8 mouse cellular contexts compared by ENCODE assay signal in genomic region chr7:29319337-29320307, GRCm38 (mm10). TPM values are rescaled to one million over a fixed set of nuclear protein-coding genes. Genes with fewer than 3 reads are reported as not detected.
DNase-seq lines count a peak whose midpoint lies in the region; ATAC-seq and TF ChIP-seq lines count a peak whose summit lies in the region.

No protein-coding gene starts in this region.

- no peaks in the 10 kb centered on the region for H3K36me3 ChIP-seq in heart, adult 2 months (ENCODE audit: control insufficient read depth, insufficient read depth, low read length)
- H3K36me3 ChIP-seq in G1E (replicated peaks), result peaks cover 67% of the 10 kb centered on the region
- H3K36me3 ChIP-seq in midbrain, embryonic 11.5 days (ENCODE audit: control insufficient read depth, insufficient read depth, low read length), result peaks cover 2% of the 10 kb centered on the region; the same call in 1 of the 2 replicates

- no peak overlapping the region for H3K9ac ChIP-seq in heart, adult 2 months (ENCODE audit: low read depth, low read length)
- peak overlapping the region; percentile 69 for H3K9ac ChIP-seq in midbrain, embryonic 11.5 days (ENCODE audit: low read length)

- no peak for ATAC-seq in G1E (ENCODE audit: extremely low read depth, insufficient number of reproducible peaks, low FRiP score, poor library complexity, severe bottlenecking)
- peak; percentile 16 to 39; a peak in 3 of 4 replicates for ATAC-seq in hematopoietic stem cell, adult 5-6 weeks (replicated peaks in 1 of 2; ENCODE audit: insufficient read depth in 1 of 2, low FRiP score in 2 of 2, low TSS enrichment in 1 of 2, low read depth in 1 of 2, poor library complexity in 2 of 2, severe bottlenecking in 2 of 2)
- peak; percentile 17; the same call in 1 of the 2 replicates for ATAC-seq in midbrain, embryonic 11.5 days (ENCODE audit: low FRiP score)

- no peak overlapping the region for H3K27ac ChIP-seq in heart, adult 2 months
- peak overlapping the region; percentile 97 for H3K27ac ChIP-seq in midbrain, embryonic 11.5 days (ENCODE audit: low read depth, low read length)

- TF ChIP-seq POLR2A in heart, adult 2 months (IDR thresholded peaks at IDR 0.05; ENCODE audit: insufficient read depth, low read depth, low read length), result no peak

- H3K4me3 ChIP-seq in heart, adult 2 months, result no peak overlapping the region
- H3K4me3 ChIP-seq in G1E (ENCODE audit: low read depth, low read length), result peak overlapping the region; percentile 72
- H3K4me3 ChIP-seq in midbrain, embryonic 11.5 days (ENCODE audit: low read depth, low read length), result peak overlapping the region; percentile 14; the same call in 1 of the 2 replicates

- intact Hi-C loops in heart, adult 2 months (cut with DNase I), result no loop called here
- intact Hi-C loops in left cerebral cortex, postnatal 4 days (cut with DNase I), result no loop called here

- WGBS in heart, adult 2 months, result 35% methylated on average over 19 of the region's 19 CpGs
- 8% methylated on average over 19 of the region's 19 CpGs for WGBS in midbrain, embryonic 11.5 days

- peak overlapping the region; percentile 43 for H3K4me2 ChIP-seq in midbrain, embryonic 11.5 days

- peak; percentile 29; the same call in 1 of the 2 replicates for TF ChIP-seq CTCF in heart, adult 2 months (IDR thresholded peaks at IDR 0.05)
- TF ChIP-seq CTCF in G1E (IDR thresholded peaks at IDR 0.05; ENCODE audit: low read depth, low read length), result no peak

- no peak for TF ChIP-seq EP300 in heart, adult 2 months (IDR thresholded peaks at IDR 0.05; ENCODE audit: insufficient read depth, low read depth, low read length)

- H3K4me1 ChIP-seq in heart, adult 2 months (ENCODE audit: control insufficient read depth, insufficient read depth, low read length), result no peaks in the 10 kb centered on the region
- H3K4me1 ChIP-seq in G1E (ENCODE audit: insufficient read depth, low read depth, low read length), result peaks cover 69% of the 10 kb centered on the region
- peaks cover 59% of the 10 kb centered on the region for H3K4me1 ChIP-seq in midbrain, embryonic 11.5 days (ENCODE audit: control insufficient read depth, insufficient read depth, low read length)

- no peaks in the 10 kb centered on the region; the same call in 1 of the 2 replicates for H3K27me3 ChIP-seq in heart, adult 2 months (ENCODE audit: control insufficient read depth, insufficient read depth, low read length)
- H3K27me3 ChIP-seq in G1E (ENCODE audit: insufficient read depth, low read length), result no peaks in the 10 kb centered on the region
- no peaks in the 10 kb centered on the region for H3K27me3 ChIP-seq in midbrain, embryonic 11.5 days (ENCODE audit: control insufficient read depth, insufficient read depth, low read length)

- no peak for DNase-seq in heart, adult 2 months
- no peak for DNase-seq in heart, adult 9 months (ENCODE audit: low spot score in 2 of 2)
- DNase-seq in G1E (ENCODE audit: low spot score) (peak; percentile 39), MN1 (ENCODE audit: low spot score) (no peak)
- peak; percentile 89 for DNase-seq in midbrain, embryonic 11.5 days (ENCODE audit: low spot score, missing footprints)
- no peak for DNase-seq in left cerebral cortex, postnatal 4 days
- DNase-seq in urinary bladder, adult 18-20 months (ENCODE audit: low spot score in 2 of 2), result no peak

- H3K79me2 ChIP-seq in heart, adult 2 months (replicated peaks; ENCODE audit: control insufficient read depth, insufficient read depth, low read length), result no peaks in the 10 kb centered on the region

- no peaks in the 10 kb centered on the region for H3K9me3 ChIP-seq in G1E (replicated peaks)
- H3K9me3 ChIP-seq in midbrain, embryonic 11.5 days (ENCODE audit: control insufficient read depth, low read length), result no peaks in the 10 kb centered on the region

RNA-seq across cellular contexts. Expression of gene Dpf1, which starts 15.9 kb away (rescaled TPM):
- total RNA-seq in heart, adult 2 months (2021), result under 1 TPM in 1 of 2 experiments, not detected in 1; 0.27 TPM
- 0.21 and 0.38 TPM in 2 replicates for polyA plus RNA-seq in heart, adult 2 months (2012; rRNA removed)
- total RNA-seq in G1E (2014; fragmentation: Nextera tagmentation) (21.8 and 23.8 TPM in 2 replicates), G1E (2017) (6.8 and 9.4 TPM in 2 replicates)
- polyA plus RNA-seq in G1E (2012), result 47.4 and 50.3 TPM in 2 replicates
- total RNA-seq in hematopoietic stem cell, adult 5-6 weeks (2017), result 0.05 and 0.38 TPM in 2 replicates
- polyA plus RNA-seq in midbrain, embryonic 11.5 days (2014; fragmentation: Nextera tagmentation; extraction: Ambion mirVana), result 59.9 and 62.9 TPM in 2 replicates
- total RNA-seq in left cerebral cortex, postnatal 4 days (2021), result 100 to 1,000 TPM; 222 to 228 TPM

RNA-seq across cellular contexts. Expression of gene Ppp1r14a, which starts 30.5 kb away (rescaled TPM):
- total RNA-seq in heart, adult 2 months (2021), result 10 to 100 TPM in 1 of 2 experiments, 1 to 10 TPM in 1; 8.7 to 10.3 TPM
- 16.3 and 18.4 TPM in 2 replicates for polyA plus RNA-seq in heart, adult 2 months (2012; rRNA removed)
- total RNA-seq in G1E (2014; fragmentation: Nextera tagmentation) (not detected in 2 replicates), G1E (2017) (not detected in 2 replicates)
- 0.23 and 0.28 TPM in 2 replicates for polyA plus RNA-seq in G1E (2012)
- 1.6 TPM in 1 of 2 replicates, not detected in the other for total RNA-seq in hematopoietic stem cell, adult 5-6 weeks (2017)
- polyA plus RNA-seq in midbrain, embryonic 11.5 days (2014; fragmentation: Nextera tagmentation; extraction: Ambion mirVana), result 21.6 and 21.8 TPM in 2 replicates
- total RNA-seq in left cerebral cortex, postnatal 4 days (2021), result 1 to 10 TPM; 1.5 to 1.9 TPM

RNA-seq across cellular contexts. Expression of gene Spint2, which starts 37.9 kb away (rescaled TPM):
- 10 to 100 TPM; 39.4 to 46.4 TPM for total RNA-seq in heart, adult 2 months (2021)
- polyA plus RNA-seq in heart, adult 2 months (2012; rRNA removed), result 40.5 and 45.7 TPM in 2 replicates
- total RNA-seq in G1E (2014; fragmentation: Nextera tagmentation) (24.4 and 33.4 TPM in 2 replicates), G1E (2017) (19.3 and 21.4 TPM in 2 replicates)
- polyA plus RNA-seq in G1E (2012), result 102 and 138 TPM in 2 replicates
- 37.8 and 43.6 TPM in 2 replicates for total RNA-seq in hematopoietic stem cell, adult 5-6 weeks (2017)
- polyA plus RNA-seq in midbrain, embryonic 11.5 days (2014; fragmentation: Nextera tagmentation; extraction: Ambion mirVana), result 16.5 and 18.3 TPM in 2 replicates
- total RNA-seq in left cerebral cortex, postnatal 4 days (2021), result 10 to 100 TPM; 23.8 to 34.4 TPM

Comparison
In these comparisons a context has a peak if more than half of its experiments do, and no peak if none do; other contexts are left out.
1. DNase-seq: peak in G1E (single experiment) and midbrain, embryonic 11.5 days (single experiment); none in heart, adult 2 months (0 of 2), heart, adult 9 months (0 of 2), MN1 (single experiment), left cerebral cortex, postnatal 4 days (single experiment) and urinary bladder, adult 18-20 months (0 of 2).
2. RNA of gene Dpf1, which starts 15.9 kb away (total RNA-seq): 222 to 228 TPM in left cerebral cortex, postnatal 4 days; 6.8 to 23.8 TPM in G1E, 0.27 TPM in heart, adult 2 months and 0.05 to 0.38 TPM in hematopoietic stem cell, adult 5-6 weeks; every median in the first group is over 4 times any median in the second.